Mouse (Mus musculus): Measurements from ENCODE around the gene Wrap73.

DNA sequence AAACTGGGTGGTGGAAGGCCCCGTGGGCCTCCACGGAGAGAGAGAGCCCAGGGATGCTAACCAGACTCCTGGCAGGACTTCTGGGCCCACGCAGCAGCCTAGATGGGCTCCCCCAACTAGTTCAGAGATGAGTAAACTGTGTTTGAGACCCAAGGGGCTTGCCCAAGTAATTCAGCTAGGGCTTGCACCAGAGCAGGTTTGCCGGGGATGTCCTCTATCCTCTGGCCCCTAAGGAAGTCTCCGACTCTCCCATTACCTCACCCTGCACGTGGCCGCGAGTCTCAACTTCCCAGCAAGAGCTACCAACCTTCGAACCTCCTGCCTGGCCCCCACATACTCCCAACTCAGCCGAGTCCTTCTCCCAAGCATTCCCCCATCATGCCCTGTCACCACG, 32.3 kb upstream of the Wrap73 start:
- no peak for TF ChIP-seq CTCF (conservative IDR thresholded peaks at IDR 0.05; ENCODE audit: insufficient read depth, insufficient read length, low read depth, low read length)
- no peak for TF ChIP-seq POLR2A (IDR thresholded peaks at IDR 0.05; ENCODE audit: low read depth, low read length)
